Mouse (Mus musculus) E14TG2a.4 (cell line): ENCODE results near the gene Gpr146.

ENCODE experiments used
- CTCF ChIP-seq: conservative IDR thresholded peaks from 2 replicates; pipeline ENCODE4 v1.5.1; 2014; ENCODE audit warnings: low read length
- NANOG ChIP-seq: IDR thresholded peaks from 2 replicates; pipeline ENCODE4 v1.6.1; 2014; ENCODE audit warnings: borderline replicate concordance, low read length, mixed read lengths
- POU5F1 ChIP-seq: IDR thresholded peaks from 2 replicates; pipeline ENCODE4 v1.6.1; 2014; ENCODE audit warnings: low read length, borderline replicate concordance

- TF ChIP-seq CTCF (no peak), POU5F1 (no peak), NANOG (no peak)
Measured at GRCm38 (mm10) chr5:139432333-139432732, 54.8 kb downstream of the Gpr146 start.
